Mouse (Mus musculus) myocyte (in vitro differentiated cells): ENCODE measurements around the gene Plxna1. TPM values are rescaled to one million over a fixed set of nuclear protein-coding genes. Genes with fewer than 3 reads are reported as not detected.

ENCODE experiments used
- H3K27me3 ChIP-seq: one replicate; pipeline ENCODE4 v1.6.1; 2011; ENCODE audit not compliant: control insufficient read depth, insufficient read depth, insufficient read length
- H3K36me3 ChIP-seq: one replicate; pipeline ENCODE4 v1.6.1; 2011; ENCODE audit not compliant: control insufficient read depth, insufficient read depth
- H3K4me2 ChIP-seq: one replicate; pipeline ENCODE4 v1.6.1; 2011; ENCODE audit warnings: low read depth, control low read depth
- H3K4me3 ChIP-seq: one replicate; pipeline ENCODE4 v1.5.1; 2011; ENCODE audit warnings: mild to moderate bottlenecking, control low read depth, moderate library complexity
- H3K79me2 ChIP-seq: one replicate; pipeline ENCODE4 v1.6.1; 2011; ENCODE audit not compliant: control insufficient read depth, insufficient read depth
- H3ac ChIP-seq: one replicate; pipeline ENCODE4 v1.6.1; 2011; ENCODE audit not compliant: control insufficient read depth, insufficient read length
- CEBPB ChIP-seq: IDR thresholded peaks from 2 replicates; pipeline ENCODE4 v1.6.1; 2011; ENCODE audit warnings: mild to moderate bottlenecking, moderate library complexity; ENCODE audit not compliant: poor library complexity, insufficient read depth, severe bottlenecking
- E2F4 ChIP-seq: IDR thresholded peaks from one replicate; pipeline ENCODE4 v1.6.1; 2011; ENCODE audit warnings: mild to moderate bottlenecking, control low read depth, moderate library complexity; ENCODE audit not compliant: insufficient read depth
- MAX ChIP-seq: IDR thresholded peaks from one replicate; pipeline ENCODE4 v1.6.1; 2011; ENCODE audit warnings: low read depth, mild to moderate bottlenecking, control low read depth
- MYOD1 ChIP-seq, 3 experiments: IDR thresholded peaks; one replicate each; pipeline ENCODE4 v1.6.1; 2011; ENCODE audit warnings: control low read depth in 2 of 3, low read depth in 2 of 3, mild to moderate bottlenecking in 2 of 3, moderate library complexity in 1 of 3; ENCODE audit not compliant: insufficient read length in 2 of 3, control insufficient read depth in 1 of 3
- MYOG ChIP-seq, 3 experiments: IDR thresholded peaks; one replicate each; pipeline ENCODE4 v1.6.1; 2011; ENCODE audit warnings: control low read depth in 2 of 3, low read depth in 2 of 3, mild to moderate bottlenecking in 2 of 3; ENCODE audit not compliant: insufficient read length in 2 of 3, control insufficient read depth in 1 of 3, insufficient read depth in 1 of 3
- POLR2A ChIP-seq: IDR thresholded peaks from one replicate; pipeline ENCODE4 v1.6.1; 2011; ENCODE audit warnings: low read depth, mild to moderate bottlenecking, control low read depth, moderate library complexity; ENCODE audit not compliant: insufficient read length
- POLR2AphosphoS2 ChIP-seq: IDR thresholded peaks from one replicate; pipeline ENCODE4 v1.6.1; 2011; ENCODE audit warnings: low read depth, control low read depth; ENCODE audit not compliant: insufficient read length
- REST ChIP-seq: IDR thresholded peaks from one replicate; pipeline ENCODE4 v1.6.1; 2011; ENCODE audit warnings: mild to moderate bottlenecking, control low read depth, moderate library complexity; ENCODE audit not compliant: insufficient read depth, insufficient read length
- SRF ChIP-seq: IDR thresholded peaks from one replicate; pipeline ENCODE4 v1.6.1; 2011; ENCODE audit warnings: low read depth; ENCODE audit not compliant: control insufficient read depth, insufficient read length
- TCF12 ChIP-seq: IDR thresholded peaks from one replicate; pipeline ENCODE4 v1.6.1; 2011; ENCODE audit warnings: mild to moderate bottlenecking, control low read depth; ENCODE audit not compliant: poor library complexity, insufficient read depth, severe bottlenecking
- TCF3 ChIP-seq: IDR thresholded peaks from one replicate; pipeline ENCODE4 v1.6.1; 2011; ENCODE audit warnings: low read depth, control low read depth; ENCODE audit not compliant: insufficient read length
- USF1 ChIP-seq: IDR thresholded peaks from one replicate; pipeline ENCODE4 v1.6.1; 2011; ENCODE audit warnings: low read depth, mild to moderate bottlenecking, control low read depth, moderate library complexity
- polyA plus RNA-seq: library from polyadenylated mRNA; unstranded; fragments of >200 nt; fragmentation: generic; extraction: Trizol; gene quantifications from one replicate; pipeline ENCODE4 v1.2.1, GENCODE M21; 2012; ENCODE audit warnings: missing spikeins

The Plxna1 gene
- polyA plus RNA-seq, 1 experiment: 64.4 TPM

DNA sequence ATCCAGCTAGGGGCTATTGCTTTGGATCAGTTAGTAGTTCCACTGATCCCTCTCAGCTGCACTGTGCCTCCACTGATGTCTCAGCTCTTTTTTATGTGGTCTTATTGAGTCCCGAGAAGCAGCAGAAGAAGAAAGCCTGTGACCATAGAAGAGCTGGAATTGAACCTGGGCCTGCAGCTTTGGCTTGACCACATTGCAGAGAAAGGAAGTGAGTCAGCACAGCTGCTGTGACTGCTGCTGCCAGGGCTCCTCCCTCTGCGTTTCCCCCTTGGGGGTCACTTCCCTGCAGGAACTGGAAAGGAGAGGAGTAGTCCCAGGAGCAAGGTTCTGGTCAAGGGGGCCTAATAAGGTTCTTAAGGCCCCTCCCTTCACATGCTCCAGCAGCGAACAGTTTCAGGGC lies 1.9 kb upstream of the Plxna1 start:
- Histone ChIP-seq H3K79me2 (peaks cover 24% of the 10 kb centered on the region), H3K4me3 (no peak overlapping the region), H3K36me3 (no peaks in the 10 kb centered on the region), H3K27me3 (no peaks in the 10 kb centered on the region), H3ac (no peak overlapping the region), H3K4me2 (peak overlapping the region; percentile 24)
- TF ChIP-seq MYOG (IDR thresholded peaks at IDR 0.05; ENCODE audit: control insufficient read depth in 1 of 3, insufficient read depth in 1 of 3, insufficient read length in 2 of 3, low read depth in 2 of 3): peak in 1 of 3 experiments; percentile 85
- TF ChIP-seq TCF3: peak; percentile 23
- TF ChIP-seq REST: no peak
- TF ChIP-seq MYOD1 (IDR thresholded peaks at IDR 0.05; ENCODE audit: control insufficient read depth in 1 of 3, insufficient read length in 2 of 3, low read depth in 2 of 3): peak in 2 of 3 experiments; percentile 79 to 90
- peak; percentile 17 for TF ChIP-seq TCF12

DNA sequence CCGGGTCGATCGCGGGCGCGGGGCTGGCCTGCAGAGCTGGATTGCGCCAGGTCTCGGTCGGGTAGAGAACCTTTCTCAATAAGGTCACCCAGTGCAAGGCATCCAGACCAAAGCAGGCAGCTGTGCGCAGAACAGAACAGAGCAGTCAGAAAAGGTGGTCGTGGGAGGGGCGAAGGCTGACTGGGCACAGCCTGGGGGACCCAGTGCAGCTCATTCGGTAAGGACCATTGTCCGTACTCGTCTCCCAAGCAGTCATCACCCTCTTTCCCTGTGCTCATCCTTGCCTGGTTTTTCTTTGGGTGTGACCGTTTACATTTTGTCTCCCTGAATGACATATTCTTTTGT lies 659 bp upstream of the Plxna1 start:
- no peak overlapping the region for H3ac ChIP-seq
- H3K79me2 ChIP-seq: peaks cover 37% of the 10 kb centered on the region
- H3K4me2 ChIP-seq: peak overlapping the region; percentile 76
- no peak for TF ChIP-seq MYOD1 (IDR thresholded peaks at IDR 0.05; ENCODE audit: control insufficient read depth in 1 of 3, insufficient read length in 2 of 3, low read depth in 2 of 3)
- TF ChIP-seq POLR2A: no peak
- no peak for TF ChIP-seq SRF
- no peak for TF ChIP-seq POLR2AphosphoS2
- no peak for TF ChIP-seq REST
- no peak for TF ChIP-seq E2F4
- no peak for TF ChIP-seq USF1
- no peak for TF ChIP-seq MYOG (IDR thresholded peaks at IDR 0.05; ENCODE audit: control insufficient read depth in 1 of 3, insufficient read depth in 1 of 3, insufficient read length in 2 of 3, low read depth in 2 of 3)
- TF ChIP-seq MAX: no peak
- TF ChIP-seq TCF3: no peak
- TF ChIP-seq CEBPB: no peak
- no peak for TF ChIP-seq TCF12
- no peaks in the 10 kb centered on the region for H3K36me3 ChIP-seq
- no peak overlapping the region for H3K4me3 ChIP-seq
- H3K27me3 ChIP-seq: no peaks in the 10 kb centered on the region

DNA sequence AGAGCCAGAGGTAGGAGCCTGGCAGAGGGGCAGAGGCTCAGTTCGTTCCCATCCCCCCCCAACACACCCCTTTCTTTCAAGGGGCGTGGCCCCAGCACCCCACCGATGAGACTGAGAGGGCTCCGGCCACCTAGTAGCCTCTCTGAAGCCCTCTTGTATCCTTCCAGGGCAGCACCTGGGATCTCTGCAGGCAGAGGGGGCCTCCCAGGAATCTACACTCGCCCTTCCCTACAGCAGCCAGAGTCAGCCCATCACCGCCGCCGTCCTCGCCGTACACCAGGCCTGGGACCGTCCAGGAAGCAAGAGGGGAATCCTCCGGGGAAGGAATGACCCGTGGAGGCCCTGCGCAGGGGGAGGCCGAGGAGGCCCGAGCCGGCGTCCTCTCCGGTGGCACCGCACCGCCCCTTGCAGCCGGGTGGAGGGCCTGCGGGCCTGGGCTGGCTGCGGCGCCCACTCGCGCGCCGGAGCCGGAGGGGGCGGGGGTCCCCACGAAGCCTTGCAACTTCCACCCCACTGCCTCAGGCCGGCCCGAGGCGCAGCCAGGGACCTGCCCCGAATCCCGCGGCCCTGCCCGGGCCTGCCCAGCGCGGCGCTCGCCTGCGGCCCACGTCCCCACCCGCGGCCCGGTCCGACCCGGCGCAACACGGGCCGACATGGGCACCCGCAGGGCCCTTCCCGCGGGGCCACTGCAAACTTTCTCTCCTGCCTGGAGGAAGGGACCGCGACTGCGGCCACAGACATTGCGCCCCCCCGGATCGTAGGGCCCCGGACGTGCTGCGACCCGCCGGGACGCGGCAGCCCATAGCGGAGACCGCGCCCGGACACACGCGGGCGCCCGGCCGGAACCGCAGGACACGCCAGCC lies 771 bp downstream of the Plxna1 start:
- H3K27me3 ChIP-seq: no peaks in the 10 kb centered on the region
- H3K79me2 ChIP-seq: peaks cover 51% of the 10 kb centered on the region
- no peaks in the 10 kb centered on the region for H3K36me3 ChIP-seq
- no peak for TF ChIP-seq CEBPB
- no peak for TF ChIP-seq REST
- TF ChIP-seq TCF3: no peak
- TF ChIP-seq POLR2A: peak; percentile 9
- TF ChIP-seq POLR2AphosphoS2: peak; percentile 23
- peak overlapping the region; percentile 96 for H3ac ChIP-seq
- H3K4me3 ChIP-seq: peak overlapping the region; percentile 73
- peak overlapping the region; percentile 96 for H3K4me2 ChIP-seq

DNA sequence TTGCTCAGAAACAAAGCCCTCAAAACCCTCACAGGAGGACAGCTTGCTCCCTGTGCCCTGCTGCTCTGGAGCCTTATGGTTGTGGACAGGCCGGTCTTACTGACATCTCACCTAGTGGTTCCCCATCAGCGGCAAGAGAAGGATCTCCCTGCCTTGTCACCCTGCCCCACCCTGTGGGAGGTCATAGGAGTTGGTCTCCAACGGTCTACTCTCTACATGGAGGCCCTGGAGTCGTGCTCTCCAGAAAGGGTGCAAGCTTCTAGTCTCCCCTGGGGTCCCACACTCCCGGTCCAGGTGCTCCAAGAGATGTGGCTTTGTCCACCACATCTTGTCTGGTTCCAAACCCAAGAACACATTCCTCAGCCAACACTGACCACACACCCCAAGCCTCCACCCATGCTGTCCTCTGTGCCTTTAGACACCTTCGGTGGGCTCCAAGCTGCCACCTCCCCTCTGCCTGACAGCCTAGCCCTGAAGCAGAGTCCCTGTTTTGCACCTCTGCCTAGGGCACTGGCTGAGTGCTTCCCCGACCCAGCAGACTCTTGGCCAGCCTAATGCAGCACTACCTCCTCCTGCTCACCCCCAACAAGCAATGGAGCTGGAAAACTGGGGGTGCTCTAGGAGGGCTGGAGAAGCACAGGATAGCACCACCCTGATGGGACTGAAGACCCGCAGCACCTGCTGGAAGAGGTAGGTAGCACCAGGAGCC lies 1.6 kb downstream of the Plxna1 start:
- H3K4me3 ChIP-seq: peak overlapping the region; percentile 73
- peak overlapping the region; percentile 96 for H3ac ChIP-seq
- H3K4me2 ChIP-seq: peak overlapping the region; percentile 96
- H3K79me2 ChIP-seq: peaks cover 59% of the 10 kb centered on the region
- TF ChIP-seq TCF3 (no peak), POLR2AphosphoS2 (peak; percentile 4), POLR2A (no peak), SRF (no peak)
- H3K27me3 ChIP-seq: no peaks in the 10 kb centered on the region
- H3K36me3 ChIP-seq: no peaks in the 10 kb centered on the region

DNA sequence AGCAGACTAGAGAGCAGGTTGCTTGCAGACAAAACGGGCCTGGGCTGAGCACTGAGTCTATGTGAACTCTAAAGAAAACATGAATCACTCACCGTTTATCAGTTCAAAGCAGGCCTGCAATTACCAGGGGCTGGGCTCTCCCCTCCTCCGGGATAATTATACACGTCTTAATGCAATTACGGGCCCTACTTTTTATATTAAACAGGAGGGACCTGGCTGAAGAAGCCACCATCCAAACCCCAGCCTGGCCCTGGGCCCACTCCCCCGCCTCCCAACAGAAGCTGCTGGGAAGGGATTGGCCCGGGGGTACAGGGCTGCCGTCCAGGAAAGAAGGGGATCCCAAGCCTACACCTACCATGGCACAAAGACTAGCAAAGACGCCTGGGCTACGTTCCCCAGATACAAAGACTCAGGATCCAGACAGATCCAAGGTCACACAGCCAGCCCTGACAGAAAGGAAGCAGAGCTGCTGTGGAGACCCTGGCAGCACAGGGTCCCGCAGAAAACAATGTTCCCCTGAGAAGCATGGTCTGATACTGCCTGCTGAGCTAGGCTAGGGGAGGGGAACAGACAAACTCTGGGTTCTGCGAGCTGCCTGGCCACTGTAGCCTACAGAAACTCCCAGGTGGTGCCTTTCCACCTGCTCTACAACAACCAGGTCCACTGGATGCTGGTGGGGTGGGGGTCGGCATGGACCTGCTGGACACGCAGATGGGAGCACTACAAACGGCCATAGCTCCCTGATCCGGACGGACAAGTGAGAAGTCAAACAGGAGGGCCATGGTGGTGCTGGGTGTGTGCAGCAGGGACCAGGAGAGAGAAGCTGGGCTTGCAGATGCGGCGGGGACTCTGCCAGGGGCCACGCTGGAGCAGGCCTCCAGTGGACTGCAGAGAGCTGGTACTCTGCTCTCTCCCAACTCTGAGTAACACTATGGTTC lies 2.4 kb downstream of the Plxna1 start:
- no peaks in the 10 kb centered on the region for H3K36me3 ChIP-seq
- TF ChIP-seq CEBPB (no peak), POLR2AphosphoS2 (peak; percentile 7)
- peak overlapping the region; percentile 96 for H3K4me2 ChIP-seq
- H3K27me3 ChIP-seq: no peaks in the 10 kb centered on the region
- H3K4me3 ChIP-seq: peak overlapping the region; percentile 73
- peaks cover 66% of the 10 kb centered on the region for H3K79me2 ChIP-seq
- peak overlapping the region; percentile 0 for H3ac ChIP-seq
